Mouse (Mus musculus) olfactory bulb, adult 2 months (tissue): ENCODE measurements around the gene Abhd14a.
A peak's percentile ranks its signal among the peaks of the same experiment; 100 is the strongest.

ENCODE experiments used
- CTCF ChIP-seq: fragments of 200-500 bp; IDR thresholded peaks from 2 replicates; pipeline ENCODE4 v1.5.1; 2012; ENCODE audit warnings: low read depth, mild to moderate bottlenecking, low read length, moderate library complexity; ENCODE audit not compliant: insufficient read depth
- POLR2A ChIP-seq: fragments of 200-500 bp; IDR thresholded peaks from 2 replicates; pipeline ENCODE4 v1.6.1; 2012; ENCODE audit warnings: mild to moderate bottlenecking, low read depth, low read length, moderate library complexity; ENCODE audit not compliant: insufficient read depth

GRCm38 (mm10) chr9:106447348-106447747 is at the start of gene Abhd14a, which contains the start of gene Abhd14b:
- TF ChIP-seq CTCF: peak; percentile 83
- TF ChIP-seq POLR2A: peak; percentile 74
